Mouse (Mus musculus): ENCODE data around the gene Tmem108. TPM values are rescaled to one million over a fixed set of nuclear protein-coding genes. Genes with fewer than 3 reads are reported as not detected.

The Tmem108 gene
- polyA plus RNA-seq, 1 experiment from 2014 or later = 23.1 TPM

- H3K4me1 ChIP-seq (ENCODE audit: control insufficient read depth, insufficient read depth, low read length) = no peaks in the 10 kb centered on the region
- H3K9ac ChIP-seq (replicated peaks; ENCODE audit: low read depth, low read length) = no peak overlapping the region
- no peak overlapping the region for H3K4me2 ChIP-seq (replicated peaks; ENCODE audit: low read depth, low read length)
- no peaks in the 10 kb centered on the region for H3K36me3 ChIP-seq (ENCODE audit: control insufficient read depth, insufficient read depth, low read length)
- H3K27ac ChIP-seq (ENCODE audit: low read length) = no peak overlapping the region
- ATAC-seq (ENCODE audit: insufficient number of reproducible peaks, insufficient read depth, low FRiP score, low read depth) = no peak
- H3K9me3 ChIP-seq (ENCODE audit: control insufficient read depth, low read depth, low read length) = no peaks in the 10 kb centered on the region
- H3K4me3 ChIP-seq (ENCODE audit: low read depth, low read length) = no peak overlapping the region
- 90% methylated on average over 4 of the region's 4 CpGs for WGBS
- no peaks in the 10 kb centered on the region for H3K27me3 ChIP-seq (ENCODE audit: control insufficient read depth, insufficient read depth, low read length)
Measured at GRCm38 (mm10) chr9:103580186-103580585, 181.5 kb downstream of the Tmem108 start.

GRCm38 (mm10) chr9:103579411-103580026 is 182.1 kb downstream of the Tmem108 start:
- ATAC-seq (ENCODE audit: insufficient number of reproducible peaks, insufficient read depth, low FRiP score, low read depth) = no peak
- Histone ChIP-seq H3K27ac (ENCODE audit: low read length) (no peak overlapping the region), H3K9ac (replicated peaks; ENCODE audit: low read depth, low read length) (no peak overlapping the region), H3K4me2 (replicated peaks; ENCODE audit: low read depth, low read length) (no peak overlapping the region), H3K4me1 (ENCODE audit: control insufficient read depth, insufficient read depth, low read length) (no peaks in the 10 kb centered on the region), H3K4me3 (ENCODE audit: low read depth, low read length) (no peak overlapping the region), H3K36me3 (ENCODE audit: control insufficient read depth, insufficient read depth, low read length) (no peaks in the 10 kb centered on the region), H3K27me3 (ENCODE audit: control insufficient read depth, insufficient read depth, low read length) (no peaks in the 10 kb centered on the region), H3K9me3 (ENCODE audit: control insufficient read depth, low read depth, low read length) (no peaks in the 10 kb centered on the region)
- 83% methylated on average over 9 of the region's 9 CpGs for WGBS

- H3K9me3 ChIP-seq (ENCODE audit: control insufficient read depth, low read depth, low read length) = no peaks in the 10 kb centered on the region
- H3K4me2 ChIP-seq (replicated peaks; ENCODE audit: low read depth, low read length) = no peak overlapping the region
- no peaks in the 10 kb centered on the region for H3K4me1 ChIP-seq (ENCODE audit: control insufficient read depth, insufficient read depth, low read length)
- no peak overlapping the region for H3K9ac ChIP-seq (replicated peaks; ENCODE audit: low read depth, low read length)
- 74% methylated on average over 4 of the region's 4 CpGs for WGBS
- no peaks in the 10 kb centered on the region for H3K36me3 ChIP-seq (ENCODE audit: control insufficient read depth, insufficient read depth, low read length)
- ATAC-seq (ENCODE audit: insufficient number of reproducible peaks, insufficient read depth, low FRiP score, low read depth) = no peak
- no peak overlapping the region for H3K27ac ChIP-seq (ENCODE audit: low read length)
- no peaks in the 10 kb centered on the region for H3K27me3 ChIP-seq (ENCODE audit: control insufficient read depth, insufficient read depth, low read length)
- H3K4me3 ChIP-seq (ENCODE audit: low read depth, low read length) = no peak overlapping the region
Measured at GRCm38 (mm10) chr9:103577731-103578130, 183.9 kb downstream of the Tmem108 start.

GRCm38 (mm10) chr9:103577181-103577580 is 184.5 kb downstream of the Tmem108 start:
- no peak for ATAC-seq (ENCODE audit: insufficient number of reproducible peaks, insufficient read depth, low FRiP score, low read depth)
- H3K9ac ChIP-seq (replicated peaks; ENCODE audit: low read depth, low read length) = no peak overlapping the region
- no peaks in the 10 kb centered on the region for H3K36me3 ChIP-seq (ENCODE audit: control insufficient read depth, insufficient read depth, low read length)
- H3K4me1 ChIP-seq (ENCODE audit: control insufficient read depth, insufficient read depth, low read length) = no peaks in the 10 kb centered on the region
- H3K4me3 ChIP-seq (ENCODE audit: low read depth, low read length) = no peak overlapping the region
- 85% methylated on average over 5 of the region's 5 CpGs for WGBS
- no peak overlapping the region for H3K27ac ChIP-seq (ENCODE audit: low read length)
- no peaks in the 10 kb centered on the region for H3K9me3 ChIP-seq (ENCODE audit: control insufficient read depth, low read depth, low read length)
- no peaks in the 10 kb centered on the region for H3K27me3 ChIP-seq (ENCODE audit: control insufficient read depth, insufficient read depth, low read length)
- H3K4me2 ChIP-seq (replicated peaks; ENCODE audit: low read depth, low read length) = no peak overlapping the region

GRCm38 (mm10) chr9:103575901-103576300 is 185.7 kb downstream of the Tmem108 start:
- Histone ChIP-seq H3K4me2 (replicated peaks; ENCODE audit: low read depth, low read length) (no peak overlapping the region), H3K27me3 (ENCODE audit: control insufficient read depth, insufficient read depth, low read length) (no peaks in the 10 kb centered on the region), H3K9ac (replicated peaks; ENCODE audit: low read depth, low read length) (no peak overlapping the region), H3K36me3 (ENCODE audit: control insufficient read depth, insufficient read depth, low read length) (no peaks in the 10 kb centered on the region), H3K4me1 (ENCODE audit: control insufficient read depth, insufficient read depth, low read length) (no peaks in the 10 kb centered on the region), H3K27ac (ENCODE audit: low read length) (no peak overlapping the region), H3K9me3 (ENCODE audit: control insufficient read depth, low read depth, low read length) (no peaks in the 10 kb centered on the region), H3K4me3 (ENCODE audit: low read depth, low read length) (no peak overlapping the region)
- no peak for ATAC-seq (ENCODE audit: insufficient number of reproducible peaks, insufficient read depth, low FRiP score, low read depth)
- WGBS = 95% methylated on average over 5 of the region's 5 CpGs

- H3K36me3 ChIP-seq (ENCODE audit: control insufficient read depth, insufficient read depth, low read length) = no peaks in the 10 kb centered on the region
- ATAC-seq (ENCODE audit: insufficient number of reproducible peaks, insufficient read depth, low FRiP score, low read depth) = no peak
- no peak overlapping the region for H3K4me2 ChIP-seq (replicated peaks; ENCODE audit: low read depth, low read length)
- H3K4me3 ChIP-seq (ENCODE audit: low read depth, low read length) = no peak overlapping the region
- H3K9me3 ChIP-seq (ENCODE audit: control insufficient read depth, low read depth, low read length) = no peaks in the 10 kb centered on the region
- no peak overlapping the region for H3K27ac ChIP-seq (ENCODE audit: low read length)
- H3K4me1 ChIP-seq (ENCODE audit: control insufficient read depth, insufficient read depth, low read length) = no peaks in the 10 kb centered on the region
- H3K9ac ChIP-seq (replicated peaks; ENCODE audit: low read depth, low read length) = no peak overlapping the region
- WGBS = 6% methylated on average over 5 of the region's 5 CpGs
- H3K27me3 ChIP-seq (ENCODE audit: control insufficient read depth, insufficient read depth, low read length) = no peaks in the 10 kb centered on the region
Measured at GRCm38 (mm10) chr9:103573994-103574750, 187.5 kb downstream of the Tmem108 start.

GRCm38 (mm10) chr9:103570158-103570741 is 191.4 kb downstream of the Tmem108 start:
- 73% methylated on average over 14 of the region's 14 CpGs for WGBS
- H3K9me3 ChIP-seq (ENCODE audit: control insufficient read depth, low read depth, low read length) = no peaks in the 10 kb centered on the region
- H3K9ac ChIP-seq (replicated peaks; ENCODE audit: low read depth, low read length) = no peak overlapping the region
- ATAC-seq (ENCODE audit: insufficient number of reproducible peaks, insufficient read depth, low FRiP score, low read depth) = no peak
- no peaks in the 10 kb centered on the region for H3K36me3 ChIP-seq (ENCODE audit: control insufficient read depth, insufficient read depth, low read length)
- H3K27ac ChIP-seq (ENCODE audit: low read length) = no peak overlapping the region
- no peak overlapping the region for H3K4me3 ChIP-seq (ENCODE audit: low read depth, low read length)
- no peaks in the 10 kb centered on the region for H3K27me3 ChIP-seq (ENCODE audit: control insufficient read depth, insufficient read depth, low read length)
- H3K4me2 ChIP-seq (replicated peaks; ENCODE audit: low read depth, low read length) = no peak overlapping the region
- H3K4me1 ChIP-seq (ENCODE audit: control insufficient read depth, insufficient read depth, low read length) = no peaks in the 10 kb centered on the region

GRCm38 (mm10) chr9:103568983-103569382 is 192.7 kb downstream of the Tmem108 start:
- Histone ChIP-seq H3K36me3 (ENCODE audit: control insufficient read depth, insufficient read depth, low read length) (no peaks in the 10 kb centered on the region), H3K27me3 (ENCODE audit: control insufficient read depth, insufficient read depth, low read length) (no peaks in the 10 kb centered on the region), H3K4me1 (ENCODE audit: control insufficient read depth, insufficient read depth, low read length) (no peaks in the 10 kb centered on the region), H3K9ac (replicated peaks; ENCODE audit: low read depth, low read length) (no peak overlapping the region), H3K4me3 (ENCODE audit: low read depth, low read length) (no peak overlapping the region), H3K9me3 (ENCODE audit: control insufficient read depth, low read depth, low read length) (no peaks in the 10 kb centered on the region), H3K27ac (ENCODE audit: low read length) (no peak overlapping the region), H3K4me2 (replicated peaks; ENCODE audit: low read depth, low read length) (no peak overlapping the region)
- WGBS = 84% methylated on average over 9 of the region's 9 CpGs
- no peak for ATAC-seq (ENCODE audit: insufficient number of reproducible peaks, insufficient read depth, low FRiP score, low read depth)
